Mouse (Mus musculus) G1E (cell line): ENCODE measurements around the gene Cyb5r1. TPM values are rescaled to one million over a fixed set of nuclear protein-coding genes. Genes with fewer than 3 reads are reported as not detected.

Source experiments
- ATAC-seq: 2 replicates; pipeline ENCODE4 v1.8.0; 2016; ENCODE audit warnings: mild to moderate bottlenecking; ENCODE audit not compliant: insufficient number of reproducible peaks, poor library complexity, low FRiP score, severe bottlenecking; ENCODE audit errors: extremely low read depth
- DNase-seq: peaks from one replicate; pipeline ENCODE4 v3.0.0; 2012; ENCODE audit warnings: low spot score
- H3K27me3 ChIP-seq: 2 replicates; pipeline ENCODE4 v1.6.1; 2012; ENCODE audit warnings: mild to moderate bottlenecking, low read length, inconsistent platforms; ENCODE audit not compliant: insufficient read depth
- H3K36me3 ChIP-seq: replicated peaks from 2 replicates; pipeline ENCODE3; 2012; ENCODE audit warnings: mild to moderate bottlenecking, inconsistent platforms
- H3K4me1 ChIP-seq: 2 replicates; pipeline ENCODE4 v1.6.1; 2012; ENCODE audit warnings: low read depth, low read length, inconsistent platforms, mixed read lengths; ENCODE audit not compliant: insufficient read depth
- H3K4me3 ChIP-seq: 2 replicates; pipeline ENCODE4 v1.5.1; 2012; ENCODE audit warnings: low read depth, mild to moderate bottlenecking, inconsistent platforms, low read length, moderate library complexity, mixed read lengths
- H3K9me3 ChIP-seq: replicated peaks from 2 replicates; pipeline ENCODE4 v1.6.1; 2012; ENCODE audit warnings: inconsistent platforms
- CTCF ChIP-seq: IDR thresholded peaks from 2 replicates; pipeline ENCODE4 v1.5.1; 2012; ENCODE audit warnings: low read depth, low read length, inconsistent platforms, mixed read lengths
- GATA1 ChIP-seq: IDR thresholded peaks from 2 replicates; pipeline ENCODE4 v1.6.1; 2012; ENCODE audit warnings: borderline replicate concordance, low read length, inconsistent platforms, mixed read lengths
- GATA2 ChIP-seq: IDR thresholded peaks from 2 replicates; pipeline ENCODE4 v1.6.1; 2012; ENCODE audit warnings: low read depth, low read length, inconsistent platforms, borderline replicate concordance
- POLR2AphosphoS5 ChIP-seq: IDR thresholded peaks from 2 replicates; pipeline ENCODE4 v1.6.1; 2012; ENCODE audit warnings: low read depth, low read length, inconsistent platforms; ENCODE audit not compliant: insufficient replicate concordance
- TAL1 ChIP-seq: conservative IDR thresholded peaks from 2 replicates; pipeline ENCODE4 v1.6.1; 2012; ENCODE audit warnings: low read depth, low read length, inconsistent platforms, mixed read lengths
- polyA plus RNA-seq: library from polyadenylated mRNA; stranded (reverse); fragments of >175 nt; gene quantifications from 2 replicates; pipeline ENCODE4 v1.2.3, GENCODE M21; 2012
- total RNA-seq, 2 experiments: library from RNA; stranded (forward) in 1 of 2; stranded (reverse) in 1 of 2; fragments of 200-1000 nt in 1 of 2; fragments of >200 nt in 1 of 2; fragmentation: Nextera tagmentation in 1 of 2; gene quantifications; 2 replicates each; pipeline ENCODE4 v1.2.3; 2014 to 2017

Cyb5r1 gene
- total and polyA plus RNA-seq, 3 experiments: 42.1 to 115 (median 59.5) TPM

GRCm38 (mm10) chr1:134365491-134365890 is 39.9 kb upstream of the Cyb5r1 start:
- ATAC-seq (no peak), DNase-seq (no peak)
- no peak for TF ChIP-seq TAL1
- TF ChIP-seq POLR2AphosphoS5: no peak
- TF ChIP-seq GATA1: no peak
- no peak for TF ChIP-seq GATA2
- TF ChIP-seq CTCF: no peak
- peaks cover 13% of the 10 kb centered on the region for H3K9me3 ChIP-seq
- H3K4me3 ChIP-seq: no peak overlapping the region
- peaks cover 3% of the 10 kb centered on the region for H3K36me3 ChIP-seq
- no peaks in the 10 kb centered on the region; the same call in 1 of the 2 replicates for H3K27me3 ChIP-seq
- H3K4me1 ChIP-seq: peaks cover 20% of the 10 kb centered on the region

GRCm38 (mm10) chr1:134368777-134369337 is 36.5 kb upstream of the Cyb5r1 start:
- H3K4me3 ChIP-seq: no peak overlapping the region
- peaks cover 23% of the 10 kb centered on the region for H3K9me3 ChIP-seq
- TF ChIP-seq CTCF: peak; percentile 27
- TF ChIP-seq GATA1: no peak
- peaks cover 10% of the 10 kb centered on the region for H3K27me3 ChIP-seq
- no peaks in the 10 kb centered on the region for H3K36me3 ChIP-seq
- peak; percentile 20 for DNase-seq
- no peak for ATAC-seq
- peaks cover 6% of the 10 kb centered on the region; the same call in 1 of the 2 replicates for H3K4me1 ChIP-seq

GRCm38 (mm10) chr1:134374124-134374523 is 31.2 kb upstream of the Cyb5r1 start:
- Histone ChIP-seq H3K27me3 (peaks cover 43% of the 10 kb centered on the region), H3K36me3 (no peaks in the 10 kb centered on the region), H3K4me1 (no peaks in the 10 kb centered on the region), H3K9me3 (peaks cover 21% of the 10 kb centered on the region), H3K4me3 (no peak overlapping the region)
- ATAC-seq (no peak), DNase-seq (no peak)
- TF ChIP-seq GATA1 (no peak), GATA2 (no peak), TAL1 (no peak), POLR2AphosphoS5 (no peak), CTCF (no peak)

GRCm38 (mm10) chr1:134381051-134381450 is 24.3 kb upstream of the Cyb5r1 start:
- Histone ChIP-seq H3K36me3 (no peaks in the 10 kb centered on the region), H3K4me3 (no peak overlapping the region), H3K9me3 (peaks cover 4% of the 10 kb centered on the region), H3K4me1 (peaks cover 9% of the 10 kb centered on the region), H3K27me3 (peaks cover 55% of the 10 kb centered on the region)
- ATAC-seq (no peak), DNase-seq (no peak)
- TF ChIP-seq GATA2 (no peak), CTCF (no peak), POLR2AphosphoS5 (no peak), TAL1 (no peak), GATA1 (no peak)

- Histone ChIP-seq H3K4me3 (no peak overlapping the region), H3K4me1 (peaks cover 9% of the 10 kb centered on the region), H3K36me3 (no peaks in the 10 kb centered on the region), H3K27me3 (peaks cover 45% of the 10 kb centered on the region), H3K9me3 (peaks cover 4% of the 10 kb centered on the region)
- TF ChIP-seq TAL1: no peak
- TF ChIP-seq CTCF: no peak
- no peak for TF ChIP-seq GATA2
- TF ChIP-seq GATA1: no peak
- no peak for TF ChIP-seq POLR2AphosphoS5
- DNase-seq (no peak), ATAC-seq (no peak)
These were observed 23.3 kb upstream of the Cyb5r1 start for GRCm38 (mm10) chr1:134381795-134382625.

- H3K4me1 ChIP-seq: peaks cover 11% of the 10 kb centered on the region
- no peak for DNase-seq
- H3K9me3 ChIP-seq: peaks cover 4% of the 10 kb centered on the region
- ATAC-seq: no peak
- no peak overlapping the region for H3K4me3 ChIP-seq
- H3K36me3 ChIP-seq: no peaks in the 10 kb centered on the region
- peaks cover 54% of the 10 kb centered on the region for H3K27me3 ChIP-seq
- TF ChIP-seq POLR2AphosphoS5 (no peak), GATA1 (no peak), CTCF (no peak), GATA2 (no peak), TAL1 (no peak)
These were observed 20.8 kb upstream of the Cyb5r1 start for GRCm38 (mm10) chr1:134384581-134384980.
